Mouse (Mus musculus) kidney, embryonic 14.5 days (tissue): Measurements from ENCODE around the gene Ces1g. TPM values are rescaled to one million over a fixed set of nuclear protein-coding genes. Genes with fewer than 3 reads are reported as not detected.

Experiments
- polyA plus RNA-seq: library from polyadenylated mRNA; unstranded; fragments of >200 nt; fragmentation: Nextera tagmentation; extraction: Ambion mirVana; gene quantifications from 2 replicates; pipeline ENCODE4 v1.2.1, GENCODE M21; 2014

Ces1g gene
- polyA plus RNA-seq, 1 experiment from 2014 or later = not detected

Other genes starting within 250 kb of the Ces1g start
- gene Ces1c, start 206.0 kb downstream of the Ces1g start, polyA plus RNA-seq = not detected in 2 replicates
- 0.14 TPM in 1 of 2 replicates, not detected in the other for gene Ces1d, start 139.5 kb downstream of the Ces1g start, polyA plus RNA-seq
- not detected in 2 replicates for gene Ces1e, start 107.7 kb downstream of the Ces1g start, polyA plus RNA-seq
- gene Ces1f, start 57.6 kb downstream of the Ces1g start, polyA plus RNA-seq = not detected in 2 replicates
- not detected in 2 replicates for gene Ces1h, start 42.4 kb upstream of the Ces1g start, polyA plus RNA-seq
- gene Ces5a, start 198.5 kb upstream of the Ces1g start, polyA plus RNA-seq = not detected in 2 replicates